Mouse (Mus musculus) urinary bladder, adult 2 months (tissue): ENCODE measurements around the gene Gapdh. TPM values are rescaled to one million over a fixed set of nuclear protein-coding genes. Genes with fewer than 3 reads are reported as not detected.
A peak's percentile ranks its signal among the peaks of the same experiment; 100 is the strongest.
"Not testable (repeated sequence)": the region's sequence is repeated elsewhere in the genome, so short reads cannot be mapped to it uniquely, and the experiment has no call there.

Experiments used
- DNase-seq: peaks from one replicate; pipeline ENCODE4 v3.0.0; 2022; ENCODE audit warnings: low spot score
- polyA plus RNA-seq: library from polyadenylated mRNA; depleted of rRNA; stranded (reverse); fragments of >200 nt; gene quantifications from 2 replicates; pipeline ENCODE4 v1.2.3, GENCODE M21; 2012

Gapdh gene
- polyA plus RNA-seq, 1 experiment = 2,278 TPM

- no peak for DNase-seq
Measured at GRCm38 (mm10) chr6:125168086-125168485, 1.8 kb upstream of the Gapdh start.

DNA sequence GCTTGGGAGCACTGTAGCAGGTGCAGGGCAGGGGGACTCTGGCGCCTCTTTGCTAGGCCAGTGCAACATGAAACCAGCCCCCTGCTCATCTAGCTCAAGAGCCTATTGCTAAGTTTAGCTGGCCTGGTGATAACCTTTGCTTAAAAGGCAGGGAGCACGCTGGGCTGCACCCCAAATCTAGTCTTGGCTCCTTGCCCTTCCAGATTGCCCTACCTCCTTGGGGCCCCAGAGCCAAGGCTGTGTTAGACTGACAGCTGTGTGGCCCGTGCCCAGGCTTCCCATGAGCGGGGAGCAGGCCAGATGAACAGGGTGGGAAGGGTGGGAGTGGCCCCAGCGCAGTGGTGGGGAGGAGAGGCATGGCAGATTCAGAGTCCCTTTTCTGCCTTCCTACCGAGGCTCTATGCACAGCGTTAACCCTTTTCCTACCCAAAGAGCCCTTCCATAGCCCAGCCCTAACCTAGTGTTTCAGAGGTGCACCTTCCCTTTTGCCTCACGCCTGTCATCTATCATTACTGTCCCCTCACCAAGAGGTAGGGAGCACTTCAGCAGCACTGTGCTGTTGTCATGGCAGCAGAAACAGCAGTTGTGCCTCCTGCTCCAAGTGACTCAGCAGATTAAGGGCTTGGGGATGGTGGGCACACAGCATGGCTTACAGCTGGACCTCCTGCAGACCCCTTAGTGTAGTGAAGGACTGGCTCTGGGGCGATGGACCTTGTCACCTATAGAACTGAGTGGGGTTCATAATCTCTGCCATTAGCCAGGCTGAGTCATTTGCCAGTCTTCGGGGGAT, 789 bp upstream of the Gapdh start:
- DNase-seq = no peak

GRCm38 (mm10) chr6:125165328-125165891, 857 bp downstream of the Gapdh start:
- peak; percentile 92 for DNase-seq

GRCm38 (mm10) chr6:125164672-125165327, 1.5 kb downstream of the Gapdh start:
- DNase-seq = peak; percentile 53

GRCm38 (mm10) chr6:125163801-125164657, 2.2 kb downstream of the Gapdh start:
- DNase-seq = no peak

- DNase-seq = not testable (repeated sequence)
Measured at GRCm38 (mm10) chr6:125162615-125163305, 3.5 kb downstream of the Gapdh start.

- not testable (repeated sequence) for DNase-seq
Measured at GRCm38 (mm10) chr6:125161971-125162370, 4.3 kb downstream of the Gapdh start.

DNA sequence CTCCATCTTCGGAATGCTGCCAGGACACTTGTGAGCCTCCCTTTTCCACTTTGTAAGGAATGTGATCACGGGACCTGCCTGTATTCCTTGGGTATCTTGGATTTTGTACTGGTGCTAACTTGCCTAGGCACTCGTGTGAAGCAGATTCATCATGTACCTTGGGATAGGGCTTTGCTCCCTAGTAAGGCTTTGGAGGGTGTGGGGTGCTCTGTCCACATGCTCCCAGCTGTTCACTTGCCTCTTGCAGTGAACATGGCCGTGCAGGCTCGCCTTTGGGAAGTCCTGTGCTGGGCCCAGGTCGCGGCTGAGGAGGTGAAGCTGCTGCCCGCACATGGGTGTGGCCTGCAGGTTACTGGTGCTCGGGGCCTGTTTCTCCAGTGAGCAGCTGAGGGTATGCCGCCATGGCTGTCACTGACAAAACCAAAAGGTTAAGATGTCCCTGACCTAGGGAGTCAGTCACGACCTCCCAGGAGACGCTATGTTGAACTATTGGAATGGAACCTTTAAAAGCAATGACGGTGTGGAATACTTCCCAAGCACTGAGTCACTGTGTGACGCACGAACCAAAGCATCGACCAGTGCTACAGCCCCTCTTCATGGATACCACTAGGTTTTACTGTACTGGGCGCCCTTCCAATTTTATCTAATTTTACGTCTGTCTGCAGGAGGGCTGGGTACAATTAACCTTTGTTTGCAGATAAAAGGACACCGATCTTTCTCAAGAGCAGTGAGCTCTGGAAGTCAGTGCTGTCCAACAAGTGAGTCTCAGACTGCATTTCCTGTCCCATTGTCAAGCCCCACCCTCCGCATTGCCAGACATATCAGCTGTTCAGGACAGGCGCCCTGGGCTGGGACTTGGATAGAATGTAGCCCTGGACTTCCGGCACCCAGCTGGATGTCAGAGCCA, 5.2 kb downstream of the Gapdh start:
- no peak for DNase-seq

- no peak for DNase-seq
Measured at GRCm38 (mm10) chr6:125160558-125160853, 5.8 kb downstream of the Gapdh start.

DNA sequence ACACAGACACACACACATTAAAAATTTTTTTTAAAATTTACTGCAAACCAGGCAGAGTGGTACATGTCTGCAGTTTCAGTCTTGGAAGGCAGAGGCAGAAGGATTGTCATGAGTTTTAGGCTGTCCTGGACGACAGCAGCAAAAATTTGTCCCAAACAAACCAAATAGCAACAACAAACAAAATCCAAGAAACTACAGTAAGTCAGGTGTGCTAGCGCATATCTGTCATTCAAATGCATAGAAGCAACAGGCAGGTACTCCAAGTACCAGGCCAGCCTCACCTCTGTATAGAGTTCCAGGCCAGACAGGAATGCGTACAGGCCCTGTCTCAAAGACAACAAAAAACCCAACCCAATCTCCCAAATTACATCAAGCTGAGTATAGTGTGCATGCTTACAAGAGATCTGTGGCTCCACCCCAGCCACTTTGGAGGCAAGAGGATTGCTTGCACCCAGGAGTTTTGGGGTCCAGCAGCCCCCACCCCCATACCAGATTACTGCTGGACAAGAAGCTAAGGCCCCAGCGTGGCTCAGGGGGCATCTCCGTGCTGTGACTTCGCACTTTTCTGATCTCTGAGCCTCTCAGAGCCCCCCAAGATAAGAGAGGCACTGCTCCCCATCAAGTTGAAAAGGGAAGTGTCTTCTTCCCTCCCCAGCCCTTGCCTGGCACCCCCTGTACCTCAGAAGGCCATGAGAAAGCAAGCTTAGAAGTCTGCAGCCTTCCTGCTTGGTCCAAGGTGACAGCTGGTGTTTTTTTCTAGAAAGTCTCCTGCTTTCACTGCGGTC, 6.3 kb downstream of the Gapdh start:
- DNase-seq = no peak

- DNase-seq = no peak
Measured at GRCm38 (mm10) chr6:125158944-125159492, 7.2 kb downstream of the Gapdh start.

GRCm38 (mm10) chr6:125156903-125157614, 9.2 kb downstream of the Gapdh start:
- DNase-seq = no peak

DNA sequence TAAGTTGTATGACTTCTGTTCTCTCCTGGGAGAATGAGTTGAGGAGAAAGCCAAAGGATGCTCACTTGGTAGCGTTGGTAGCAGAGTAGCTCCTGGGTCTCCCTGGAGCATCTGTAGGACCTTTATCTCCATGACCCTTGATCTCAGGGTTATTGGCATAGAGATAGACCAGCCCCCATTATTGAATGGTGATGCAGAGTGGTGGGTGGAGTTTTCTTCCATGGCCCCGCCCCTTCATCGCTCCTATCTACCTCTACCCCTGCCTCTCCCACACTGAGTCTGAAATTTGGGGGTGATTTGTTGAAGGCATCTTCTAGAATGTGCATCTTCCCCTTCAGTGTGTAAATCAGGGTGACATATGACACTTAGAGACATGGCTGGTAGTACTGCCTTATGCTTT, 9.8 kb downstream of the Gapdh start:
- no peak for DNase-seq

- no peak for DNase-seq
Measured at GRCm38 (mm10) chr6:125155262-125155661, 11.0 kb downstream of the Gapdh start.

GRCm38 (mm10) chr6:125154550-125154949, 11.7 kb downstream of the Gapdh start:
- no peak for DNase-seq

DNA sequence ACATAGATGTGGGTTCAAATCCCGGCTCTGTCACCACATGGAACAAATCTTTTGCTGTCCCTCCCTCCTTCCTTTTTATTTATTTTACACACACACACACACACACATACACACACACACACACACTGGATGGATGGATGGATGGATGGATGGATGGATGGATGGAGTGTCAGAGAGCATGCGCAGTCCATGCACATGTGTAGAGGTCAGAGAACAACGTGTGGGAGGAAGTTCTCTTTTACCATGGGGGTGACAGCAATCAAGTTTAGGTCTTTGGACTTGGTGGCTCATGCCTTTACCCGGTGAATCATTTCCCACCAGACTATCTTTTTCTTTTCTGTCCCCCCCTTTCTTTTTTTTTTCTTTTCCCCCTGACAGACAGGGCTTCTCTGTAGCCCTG, 12.6 kb downstream of the Gapdh start:
- no peak for DNase-seq

GRCm38 (mm10) chr6:125153018-125153389, 13.3 kb downstream of the Gapdh start:
- DNase-seq = no peak

GRCm38 (mm10) chr6:125152212-125153017, 13.9 kb downstream of the Gapdh start:
- no peak for DNase-seq
